Mouse (Mus musculus) heart, adult 2 months (tissue): ENCODE data around the gene Chrnd.

Experiments
- CTCF ChIP-seq: fragments of 200-600 bp; IDR thresholded peaks from 2 replicates; pipeline ENCODE4 v1.8.1; 2022; ENCODE audit warnings: antibody characterized with exemption, mild to moderate bottlenecking, moderate library complexity
- POLR2A ChIP-seq: fragments of 200-500 bp; IDR thresholded peaks from 2 replicates; pipeline ENCODE4 v1.6.1; 2011; ENCODE audit warnings: mild to moderate bottlenecking, low read depth, low read length, control low read depth; ENCODE audit not compliant: insufficient read depth

DNA sequence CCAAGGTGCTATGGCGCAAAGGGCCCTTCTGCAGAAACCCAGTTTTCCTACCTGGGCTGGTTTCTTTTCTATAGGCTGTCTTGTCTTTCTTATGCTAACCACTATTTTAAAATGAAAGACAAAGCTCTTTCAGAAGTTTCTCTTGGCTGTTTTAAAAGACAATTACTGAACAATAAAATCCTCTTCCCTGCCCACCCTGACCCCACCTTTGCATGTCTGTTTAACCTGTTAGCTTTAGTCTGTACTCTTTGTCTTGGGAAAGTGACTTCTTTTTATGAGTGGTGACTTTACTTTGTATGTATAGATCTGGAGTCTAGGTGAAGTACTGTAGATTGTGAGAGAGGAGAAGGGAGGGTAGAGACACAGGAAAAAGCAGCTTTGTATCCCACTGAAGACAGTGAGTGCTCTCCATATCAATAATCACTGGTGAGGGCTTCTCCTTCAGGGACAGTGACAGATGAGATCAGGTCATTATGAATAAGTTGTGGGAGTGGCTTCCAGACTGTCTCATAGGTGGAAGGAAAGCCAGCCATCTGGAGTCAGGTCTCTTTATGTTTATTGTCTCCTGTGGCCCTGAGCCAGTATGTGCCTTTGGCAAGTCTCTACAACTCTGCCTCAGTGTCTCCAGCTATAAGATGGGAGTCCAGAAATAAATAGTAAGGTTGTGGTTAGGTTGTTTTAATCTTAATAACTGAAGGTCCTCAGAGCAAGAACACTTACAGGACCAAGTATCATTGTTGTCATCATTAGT lies 36.2 kb downstream of the Chrnd start:
- TF ChIP-seq POLR2A (no peak), CTCF (no peak)
